Mouse (Mus musculus): Measurements from ENCODE around the gene Hsd3b6. TPM values are rescaled to one million over a fixed set of nuclear protein-coding genes. Genes with fewer than 3 reads are reported as not detected.

Gene Hsd3b6
- total and polyA plus RNA-seq, 3 experiments = not detected

- Histone ChIP-seq H3K4me2 (ENCODE audit: insufficient read depth, low read depth, poor library complexity, severe bottlenecking) (no peak overlapping the region), H3K79me2 (replicated peaks; ENCODE audit: control insufficient read depth, extremely low read depth, insufficient read depth, poor library complexity, severe bottlenecking) (no peaks in the 10 kb centered on the region), H3K9me3 (replicated peaks; ENCODE audit: low read length) (no peaks in the 10 kb centered on the region), H3K4me1 (ENCODE audit: control insufficient read depth in 1 of 2, insufficient read depth in 2 of 2) (peaks cover 4 to 5% of the 10 kb centered on the region in 2 experiments; a peak in 3 of 4 replicates), H3K4me3 (replicated peaks in 1 of 3; ENCODE audit: low read depth in 2 of 3, low read length in 2 of 3, poor library complexity in 1 of 3) (no peak overlapping the region), H3K27ac (ENCODE audit: insufficient read depth, low read depth) (no peak overlapping the region), H3K36me3 (replicated peaks in 1 of 2; ENCODE audit: control insufficient read depth in 1 of 2, insufficient read depth in 1 of 2, low read length in 1 of 2) (no peaks in the 10 kb centered on the region), H3K27me3 (replicated peaks) (no peaks in the 10 kb centered on the region), H3K9ac (ENCODE audit: insufficient read depth, low read depth) (no peak overlapping the region)
- DNase-seq (ENCODE audit: extremely low read depth) = no peak
- in situ Hi-C loops (cut with MboI; ENCODE audit: low pct_ligation_motif_present, low pct_unique_long_range_greater_than_20kb, low sequenced_read_pairs) = no loop called here
- dilution Hi-C loops (cut with MboI; ENCODE audit: extremely low pct_ligation_motif_present, extremely low pct_unique_long_range_greater_than_20kb, low sequenced_read_pairs) = no loop called here
- TF ChIP-seq HCFC1 (IDR thresholded peaks at IDR 0.05; ENCODE audit: low read depth, low read length) (no peak), ZMIZ1 (IDR thresholded peaks at IDR 0.05; ENCODE audit: low read depth, low read length) (no peak), NRF1 (IDR thresholded peaks at IDR 0.05; ENCODE audit: low read depth, low read length) (no peak), JUND (conservative IDR thresholded peaks at IDR 0.05; ENCODE audit: low read depth, low read length) (no peak), SMC3 (IDR thresholded peaks at IDR 0.05; ENCODE audit: low read depth, low read length) (no peak), KAT2A (IDR thresholded peaks at IDR 0.05; ENCODE audit: insufficient replicate concordance, low read length) (no peak), MAX (IDR thresholded peaks at IDR 0.05; ENCODE audit: low read length) (no peak), USF1 (IDR thresholded peaks at IDR 0.05; ENCODE audit: low read depth, low read length) (no peak), POLR2AphosphoS2 (IDR thresholded peaks at IDR 0.05; ENCODE audit: low read depth, low read length) (no peak), ZKSCAN1 (IDR thresholded peaks at IDR 0.05; ENCODE audit: borderline replicate concordance, low read depth, low read length) (no peak), MEF2A (IDR thresholded peaks at IDR 0.05; ENCODE audit: borderline replicate concordance, low read depth, low read length) (no peak), TBP (conservative IDR thresholded peaks at IDR 0.05; ENCODE audit: low read depth, low read length) (no peak), TCF12 (IDR thresholded peaks at IDR 0.05; ENCODE audit: low read depth, low read length) (no peak), USF2 (conservative IDR thresholded peaks at IDR 0.05; ENCODE audit: low read depth, low read length) (no peak), MXI1 (IDR thresholded peaks at IDR 0.05; ENCODE audit: low read depth, low read length) (no peak)
These were observed 31.9 kb downstream of the Hsd3b6 start for GRCm38 (mm10) chr3:98782181-98782868.

- DNase-seq (ENCODE audit: extremely low read depth) = no peak
- no peaks in the 10 kb centered on the region for H3K27me3 ChIP-seq (replicated peaks)
- no peak overlapping the region for H3K4me2 ChIP-seq (ENCODE audit: insufficient read depth, low read depth, poor library complexity, severe bottlenecking)
- in situ Hi-C loops (cut with MboI; ENCODE audit: low pct_ligation_motif_present, low pct_unique_long_range_greater_than_20kb, low sequenced_read_pairs) = no loop called here
- no peaks in the 10 kb centered on the region for H3K79me2 ChIP-seq (replicated peaks; ENCODE audit: control insufficient read depth, extremely low read depth, insufficient read depth, poor library complexity, severe bottlenecking)
- no peak overlapping the region for H3K27ac ChIP-seq (ENCODE audit: insufficient read depth, low read depth)
- dilution Hi-C loops (cut with MboI; ENCODE audit: extremely low pct_ligation_motif_present, extremely low pct_unique_long_range_greater_than_20kb, low sequenced_read_pairs) = no loop called here
- TF ChIP-seq CHD2 (IDR thresholded peaks at IDR 0.05; ENCODE audit: low read length) = no peak
- TF ChIP-seq CTCF (conservative IDR thresholded peaks at IDR 0.05 in 1 of 2, IDR thresholded peaks at IDR 0.05 in 1 of 2; ENCODE audit: low read depth in 2 of 2, low read length in 2 of 2) = no peak
- TF ChIP-seq MAFK (IDR thresholded peaks at IDR 0.05; ENCODE audit: insufficient replicate concordance, low read length) = no peak
- no peak for TF ChIP-seq TBP (conservative IDR thresholded peaks at IDR 0.05; ENCODE audit: low read depth, low read length)
- TF ChIP-seq ZC3H11A (IDR thresholded peaks at IDR 0.05; ENCODE audit: low read depth, low read length) = no peak
- H3K9me3 ChIP-seq (replicated peaks; ENCODE audit: low read length) = no peaks in the 10 kb centered on the region
- H3K4me3 ChIP-seq (replicated peaks in 1 of 3; ENCODE audit: low read depth in 2 of 3, low read length in 2 of 3, poor library complexity in 1 of 3) = no peak overlapping the region
- no peak overlapping the region for H3K9ac ChIP-seq (ENCODE audit: insufficient read depth, low read depth)
- no peaks in the 10 kb centered on the region for H3K36me3 ChIP-seq (replicated peaks in 1 of 2; ENCODE audit: control insufficient read depth in 1 of 2, insufficient read depth in 1 of 2, low read length in 1 of 2)
- peaks cover 4 to 5% of the 10 kb centered on the region in 2 experiments; a peak in 3 of 4 replicates for H3K4me1 ChIP-seq (ENCODE audit: control insufficient read depth in 1 of 2, insufficient read depth in 2 of 2)
These were observed 33.3 kb downstream of the Hsd3b6 start for GRCm38 (mm10) chr3:98780921-98781320.
